Mouse (Mus musculus) CH12.LX (cell line): ENCODE data around the gene Kiz. TPM values are rescaled to one million over a fixed set of nuclear protein-coding genes. Genes with fewer than 3 reads are reported as not detected.

Experiments
- DNase-seq: peaks from one replicate; pipeline ENCODE4 v3.0.0-alpha.2; 2013; ENCODE audit errors: extremely low read depth
- H3K27ac ChIP-seq: 2 replicates; pipeline ENCODE4 v1.5.1; 2012; ENCODE audit warnings: low read depth, mild to moderate bottlenecking, control low read depth, moderate library complexity; ENCODE audit not compliant: insufficient read depth
- H3K27me3 ChIP-seq: replicated peaks from 2 replicates; pipeline ENCODE3; 2012; ENCODE audit warnings: inconsistent platforms
- H3K36me3 ChIP-seq, 2 experiments: replicated peaks in 1 of 2; 2 replicates each; pipeline versions ENCODE3 to v1.6.1; 2012; ENCODE audit warnings: inconsistent platforms in 1 of 2, low read length in 1 of 2, mild to moderate bottlenecking in 1 of 2, mixed read lengths in 1 of 2, moderate library complexity in 1 of 2; ENCODE audit not compliant: control insufficient read depth in 1 of 2, insufficient read depth in 1 of 2
- H3K4me1 ChIP-seq, 2 experiments: 2 replicates each; pipeline ENCODE4 v1.6.1; 2012; ENCODE audit warnings: inconsistent platforms in 1 of 2, moderate library complexity in 1 of 2; ENCODE audit not compliant: insufficient read depth in 2 of 2, control insufficient read depth in 1 of 2
- H3K4me2 ChIP-seq: 2 replicates; pipeline ENCODE4 v1.6.1; 2012; ENCODE audit warnings: low read depth, mild to moderate bottlenecking, control low read depth; ENCODE audit not compliant: poor library complexity, insufficient read depth, severe bottlenecking
- H3K4me3 ChIP-seq, 3 experiments: fragments of 150-350 bp in 1 of 3; sonication (generic) in 1 of 3; replicated peaks in 1 of 3; 2 replicates each; pipeline versions ENCODE3 to v1.5.1; 2011 to 2012; ENCODE audit warnings: low read depth in 2 of 3, low read length in 2 of 3, mild to moderate bottlenecking in 2 of 3, moderate library complexity in 2 of 3, control low read depth in 1 of 3, improper control_type of control experiment in 1 of 3, inconsistent platforms in 1 of 3, mixed read lengths in 1 of 3; ENCODE audit not compliant: poor library complexity in 1 of 3
- H3K79me2 ChIP-seq: replicated peaks from 2 replicates; pipeline ENCODE4 v1.6.1; 2012; ENCODE audit warnings: mild to moderate bottlenecking, moderate library complexity; ENCODE audit not compliant: control insufficient read depth, poor library complexity, insufficient read depth, severe bottlenecking; ENCODE audit errors: extremely low read depth
- H3K9ac ChIP-seq: 2 replicates; pipeline ENCODE4 v1.6.1; 2012; ENCODE audit warnings: low read depth, mild to moderate bottlenecking, control low read depth, moderate library complexity; ENCODE audit not compliant: insufficient read depth
- H3K9me3 ChIP-seq: replicated peaks from 2 replicates; pipeline ENCODE3; 2012; ENCODE audit warnings: low read length, inconsistent platforms, mixed read lengths
- BHLHE40 ChIP-seq: IDR thresholded peaks from 2 replicates; pipeline ENCODE4 v1.6.1; 2011; ENCODE audit warnings: mild to moderate bottlenecking, low read depth, low read length, improper control_type of control experiment
- CHD2 ChIP-seq: IDR thresholded peaks from 2 replicates; pipeline ENCODE4 v1.6.1; 2011; ENCODE audit warnings: low read length, improper control_type of control experiment
- E2F4 ChIP-seq: IDR thresholded peaks from 2 replicates; pipeline ENCODE4 v1.6.1; 2011; ENCODE audit warnings: low read depth, low read length, improper control_type of control experiment; ENCODE audit not compliant: insufficient replicate concordance
- ELF1 ChIP-seq: IDR thresholded peaks from 2 replicates; pipeline ENCODE4 v1.6.1; 2014; ENCODE audit warnings: low read depth, mild to moderate bottlenecking, inconsistent platforms, low read length, improper control_type of control experiment
- EP300 ChIP-seq: IDR thresholded peaks from 2 replicates; pipeline ENCODE4 v1.6.1; 2011; ENCODE audit warnings: low read length, improper control_type of control experiment
- ETS1 ChIP-seq: conservative IDR thresholded peaks from 2 replicates; pipeline ENCODE4 v1.6.1; 2012; ENCODE audit warnings: low read depth, mild to moderate bottlenecking, inconsistent platforms, low read length, improper control_type of control experiment, moderate library complexity
- GABPA ChIP-seq: IDR thresholded peaks from 2 replicates; pipeline ENCODE4 v1.6.1; 2012; ENCODE audit warnings: low read depth, low read length, improper control_type of control experiment, inconsistent platforms; ENCODE audit not compliant: insufficient replicate concordance
- JUN ChIP-seq: IDR thresholded peaks from 2 replicates; pipeline ENCODE4 v1.6.1; 2011; ENCODE audit warnings: low read depth, mild to moderate bottlenecking, low read length, improper control_type of control experiment, moderate library complexity; ENCODE audit not compliant: insufficient read depth
- JUND ChIP-seq: conservative IDR thresholded peaks from 2 replicates; pipeline ENCODE4 v1.6.1; 2011; ENCODE audit warnings: low read depth, low read length, improper control_type of control experiment
- MAFK ChIP-seq: IDR thresholded peaks from 2 replicates; pipeline ENCODE4 v1.6.1; 2011; ENCODE audit warnings: low read length, improper control_type of control experiment; ENCODE audit not compliant: insufficient replicate concordance
- MAX ChIP-seq: IDR thresholded peaks from 2 replicates; pipeline ENCODE4 v1.6.1; 2011; ENCODE audit warnings: low read length, improper control_type of control experiment
- MAZ ChIP-seq: IDR thresholded peaks from 2 replicates; pipeline ENCODE4 v1.6.1; 2012; ENCODE audit warnings: low read depth, mild to moderate bottlenecking, inconsistent platforms, low read length, improper control_type of control experiment, moderate library complexity
- MEF2A ChIP-seq: IDR thresholded peaks from 2 replicates; pipeline ENCODE4 v1.6.1; 2014; ENCODE audit warnings: low read depth, mild to moderate bottlenecking, inconsistent platforms, low read length, improper control_type of control experiment, borderline replicate concordance
- MYC ChIP-seq: IDR thresholded peaks from 2 replicates; pipeline ENCODE4 v1.6.1; 2011; ENCODE audit warnings: low read depth, mild to moderate bottlenecking, improper control_type of control experiment, low read length
- NELFE ChIP-seq: IDR thresholded peaks from 2 replicates; pipeline ENCODE4 v1.6.1; 2011; ENCODE audit warnings: low read depth, low read length, improper control_type of control experiment
- PAX5 ChIP-seq: IDR thresholded peaks from 2 replicates; pipeline ENCODE4 v1.6.1; 2012; ENCODE audit warnings: low read length, inconsistent platforms, mixed read lengths
- RAD21 ChIP-seq: IDR thresholded peaks from 2 replicates; pipeline ENCODE4 v1.6.1; 2011; ENCODE audit warnings: low read depth, mild to moderate bottlenecking, low read length, improper control_type of control experiment, moderate library complexity
- SMC3 ChIP-seq: IDR thresholded peaks from 2 replicates; pipeline ENCODE4 v1.6.1; 2011; ENCODE audit warnings: low read depth, low read length, improper control_type of control experiment
- TCF12 ChIP-seq: IDR thresholded peaks from 2 replicates; pipeline ENCODE4 v1.6.1; 2014; ENCODE audit warnings: low read depth, mild to moderate bottlenecking, inconsistent platforms, low read length, improper control_type of control experiment
- ZKSCAN1 ChIP-seq: IDR thresholded peaks from 2 replicates; pipeline ENCODE4 v1.6.1; 2012; ENCODE audit warnings: low read depth, inconsistent platforms, low read length, improper control_type of control experiment, borderline replicate concordance
- ZMIZ1 ChIP-seq: IDR thresholded peaks from 2 replicates; pipeline ENCODE4 v1.6.1; 2012; ENCODE audit warnings: low read depth, mild to moderate bottlenecking, inconsistent platforms, low read length, improper control_type of control experiment
- dilution Hi-C: fragments of 300-500 bp; cut with MboI; formaldehyde crosslinking; loops from 2 replicates; pipeline ENCODE4 v1.14.3; 2020; ENCODE audit warnings: low sequenced_read_pairs; ENCODE audit not compliant: extremely low pct_unique_long_range_greater_than_20kb, extremely low pct_ligation_motif_present
- in situ Hi-C: fragments of 300-500 bp; cut with MboI; formaldehyde crosslinking; loops from 3 replicates; pipeline ENCODE4 v1.14.3; 2019; ENCODE audit warnings: low sequenced_read_pairs, low pct_ligation_motif_present, low pct_unique_long_range_greater_than_20kb, mixed read lengths
- polyA plus RNA-seq: library from polyadenylated mRNA; unstranded; fragments of >175 nt; gene quantifications from 2 replicates; pipeline ENCODE4 v1.2.1, GENCODE M21; 2012; ENCODE audit warnings: low read depth; ENCODE audit not compliant: insufficient read length
- total RNA-seq, 2 experiments: library from RNA; depleted of rRNA; stranded (reverse); fragments of 300-350 nt in 1 of 2; fragments of >200 nt in 1 of 2; gene quantifications; 2 replicates each; pipeline ENCODE4 v1.2.3; 2012 to 2014

The Kiz gene
- total and polyA plus RNA-seq, 3 experiments, result 11.2 to 14.1 (median 13.0) TPM

DNA sequence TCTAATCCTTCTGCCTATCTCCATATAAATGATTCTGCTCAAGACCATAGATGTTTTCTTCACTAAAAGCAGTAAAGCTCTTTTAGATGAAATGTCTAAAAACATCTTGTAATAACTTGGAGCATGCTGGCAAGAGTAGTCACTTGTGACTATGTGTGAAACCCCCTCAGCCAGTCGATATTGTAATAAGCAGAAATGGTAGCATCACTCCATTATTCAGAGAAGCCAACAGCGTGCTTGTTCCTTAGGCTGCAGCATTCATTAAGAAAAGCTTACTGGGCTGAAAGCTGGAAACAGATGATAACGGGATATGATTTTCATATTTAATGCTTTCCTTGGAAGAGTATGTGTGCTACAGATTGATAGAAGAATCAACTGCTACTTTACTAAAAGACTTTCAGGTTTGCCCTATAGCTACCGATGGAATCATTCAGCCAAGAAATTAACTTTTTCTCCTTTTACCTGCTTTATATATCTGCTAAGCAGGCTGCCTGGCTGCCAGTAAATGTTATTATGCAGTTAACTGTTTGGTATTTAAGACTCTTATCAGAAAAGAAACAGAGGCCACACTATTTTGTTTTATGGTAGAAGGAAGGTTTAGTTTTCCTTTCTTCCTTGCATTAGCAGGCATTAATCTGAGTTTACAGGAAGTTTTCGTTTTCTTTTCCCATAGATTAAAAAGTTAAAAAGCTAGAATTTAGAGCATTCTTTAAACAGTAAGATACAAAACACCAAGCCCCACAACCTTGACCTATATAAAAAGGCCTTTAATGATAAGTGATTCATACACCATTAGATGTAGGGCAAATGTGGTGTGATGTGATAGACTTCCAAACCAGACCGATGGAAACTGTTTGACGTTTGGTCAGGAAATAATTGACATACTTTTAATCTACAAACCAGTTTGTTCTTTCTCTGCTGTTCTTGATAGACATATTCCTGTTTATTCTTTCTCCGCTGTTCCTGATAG, 15.9 kb downstream of the Kiz start:
- Histone ChIP-seq H3K4me1 (no peaks in the 10 kb centered on the region), H3K4me2 (no peak overlapping the region), H3K36me3 (peaks cover 0 to 9% of the 10 kb centered on the region in 2 experiments), H3K9me3 (no peaks in the 10 kb centered on the region), H3K79me2 (no peaks in the 10 kb centered on the region), H3K4me3 (no peak overlapping the region), H3K27ac (no peak overlapping the region), H3K9ac (no peak overlapping the region), H3K27me3 (no peaks in the 10 kb centered on the region)
- in situ Hi-C loops (no loop called here), dilution Hi-C loops (no loop called here)
- no peak for TF ChIP-seq MYC
- no peak for TF ChIP-seq MAFK
- no peak for TF ChIP-seq ETS1
- DNase-seq, result no peak

DNA sequence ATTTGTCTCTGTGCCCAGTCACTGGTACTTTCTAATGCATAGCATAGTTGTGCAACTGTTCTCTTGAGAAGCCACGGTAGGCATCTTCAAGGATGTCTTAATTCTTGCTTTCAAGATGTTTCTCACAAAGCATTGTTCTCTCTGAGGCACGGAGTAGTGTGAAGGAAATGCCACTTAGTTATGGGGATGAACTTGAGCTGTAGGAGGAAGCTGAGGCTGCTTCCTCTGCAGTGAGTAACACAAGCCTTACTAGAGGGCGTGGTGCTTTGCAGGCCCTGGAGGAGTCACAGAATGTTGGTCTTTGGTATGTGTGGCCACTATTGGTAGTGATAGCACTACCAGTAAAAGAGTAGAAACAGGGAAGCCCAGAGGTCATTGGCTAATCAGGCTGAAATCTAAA, 17.0 kb downstream of the Kiz start:
- Histone ChIP-seq H3K79me2 (no peaks in the 10 kb centered on the region), H3K9ac (no peak overlapping the region)
- in situ Hi-C loops, result no loop called here

DNA sequence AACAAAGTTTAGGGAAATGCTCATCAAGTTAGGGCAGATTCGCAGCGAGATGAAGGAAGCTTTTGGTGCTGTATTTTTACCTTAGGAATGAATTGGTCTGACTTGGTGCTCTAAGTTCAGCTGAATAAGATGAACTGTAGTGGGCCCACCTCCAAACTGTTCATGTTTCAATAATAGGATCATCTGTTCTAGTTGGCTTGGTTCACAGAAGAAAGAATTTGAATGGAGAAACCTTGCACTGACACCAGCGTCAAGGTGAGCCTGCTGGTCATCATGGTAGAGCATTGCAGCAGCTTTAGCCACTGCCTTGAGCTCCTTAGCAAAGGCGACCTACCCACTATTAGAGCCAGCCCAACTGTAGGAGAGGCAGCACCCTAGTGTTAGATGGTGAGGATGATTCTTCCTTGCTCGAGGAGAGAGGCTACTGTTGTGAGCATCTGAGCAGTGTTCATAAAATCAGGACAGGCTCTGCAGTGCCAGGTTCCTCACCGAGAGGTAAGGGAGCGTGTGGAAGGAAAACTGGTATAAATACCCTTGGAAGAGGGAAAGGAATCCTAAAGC, 18.3 kb downstream of the Kiz start:
- H3K9ac ChIP-seq, result no peak overlapping the region
- in situ Hi-C loops (no loop called here), dilution Hi-C loops (no loop called here)
- no peak for DNase-seq
- no peaks in the 10 kb centered on the region for H3K79me2 ChIP-seq
- H3K4me2 ChIP-seq, result no peak overlapping the region
- H3K27ac ChIP-seq, result no peak overlapping the region
- H3K36me3 ChIP-seq, result peaks cover 0 to 7% of the 10 kb centered on the region in 2 experiments
- no peaks in the 10 kb centered on the region for H3K4me1 ChIP-seq
- no peaks in the 10 kb centered on the region for H3K27me3 ChIP-seq
- no peaks in the 10 kb centered on the region for H3K9me3 ChIP-seq
- TF ChIP-seq ELF1 (no peak), RAD21 (no peak), GABPA (no peak), JUND (no peak), ZMIZ1 (no peak), BHLHE40 (no peak), JUN (no peak), SMC3 (no peak), TCF12 (no peak), MEF2A (no peak), MAFK (no peak), MYC (no peak), NELFE (no peak)
- H3K4me3 ChIP-seq, result no peak overlapping the region

More for the DNA sequence above, 17.0 kb downstream of the Kiz start:
- peaks cover 0 to 8% of the 10 kb centered on the region in 2 experiments for H3K36me3 ChIP-seq
- H3K27me3 ChIP-seq, result no peaks in the 10 kb centered on the region
- H3K4me1 ChIP-seq, result no peaks in the 10 kb centered on the region
- TF ChIP-seq MAFK (no peak), MAZ (no peak), MAX (no peak), BHLHE40 (no peak), CHD2 (no peak), ETS1 (no peak), E2F4 (no peak), JUN (no peak), EP300 (no peak), ZKSCAN1 (no peak), SMC3 (no peak), PAX5 (no peak)
- H3K4me3 ChIP-seq, result no peak overlapping the region
- DNase-seq, result no peak
- H3K27ac ChIP-seq, result no peak overlapping the region
- H3K9me3 ChIP-seq, result no peaks in the 10 kb centered on the region
- dilution Hi-C loops, result no loop called here
- no peak overlapping the region for H3K4me2 ChIP-seq
